Mouse (Mus musculus): ENCODE measurements at regions not wholly inside any gene's neighbourhood (a gene's known extent, or its start where the extent isn't known, plus 50 kb on each side); places are given as distances from the start of the nearest gene placed in this dataset.

- no peak for TF ChIP-seq CTCF (IDR thresholded peaks at IDR 0.05; ENCODE audit: low read depth, low read length)
- no peak for TF ChIP-seq POLR2A (IDR thresholded peaks at IDR 0.05; ENCODE audit: extremely low read depth, insufficient read depth, low read length)
These were observed 94.5 kb upstream of the Magee2 start for GRCm38 (mm10) chrX:104951587-104951986.

Data from liver, adult 2 months (tissue).